Mouse (Mus musculus) MEL (cell line): ENCODE results near the gene Stra6l. TPM values are rescaled to one million over a fixed set of nuclear protein-coding genes. Genes with fewer than 3 reads are reported as not detected.

Experiments used
- DNase-seq: peaks from one replicate; pipeline ENCODE4 v3.0.0; 2011; ENCODE audit warnings: low read depth, low spot score
- H3K27ac ChIP-seq: 2 replicates; pipeline ENCODE4 v1.5.1; 2012; ENCODE audit warnings: low read depth, mild to moderate bottlenecking, control low read depth, low read length, moderate library complexity; ENCODE audit not compliant: control insufficient read depth
- H3K27me3 ChIP-seq, 2 experiments: fragments of 150-350 bp in 1 of 2; sonication (generic) in 1 of 2; 2 replicates each; pipeline ENCODE4 v1.6.1; 2012; ENCODE audit warnings: low read length in 2 of 2, mild to moderate bottlenecking in 2 of 2, improper control_type of control experiment in 1 of 2, moderate library complexity in 1 of 2; ENCODE audit not compliant: insufficient read depth in 2 of 2, control insufficient read depth in 1 of 2
- H3K36me3 ChIP-seq, 2 experiments: 2 replicates each; pipeline ENCODE4 v1.6.1; 2012 to 2014; ENCODE audit warnings: low read length in 2 of 2, improper control_type of control experiment in 1 of 2, inconsistent platforms in 1 of 2, mild to moderate bottlenecking in 1 of 2; ENCODE audit not compliant: insufficient read depth in 2 of 2, control insufficient read depth in 1 of 2
- H3K4me1 ChIP-seq, 2 experiments: fragments of 150-350 bp in 1 of 2; sonication (generic) in 1 of 2; 2 replicates each; pipeline ENCODE4 v1.6.1; 2012; ENCODE audit warnings: low read length in 2 of 2, improper control_type of control experiment in 1 of 2, mild to moderate bottlenecking in 1 of 2; ENCODE audit not compliant: insufficient read depth in 2 of 2, control insufficient read depth in 1 of 2
- H3K4me3 ChIP-seq, 2 experiments: fragments of 150-350 bp in 1 of 2; sonication (generic) in 1 of 2; 2 replicates each; pipeline ENCODE4 v1.5.1; 2012; ENCODE audit warnings: low read depth in 2 of 2, low read length in 2 of 2, mild to moderate bottlenecking in 2 of 2, moderate library complexity in 2 of 2, control low read depth in 1 of 2, improper control_type of control experiment in 1 of 2; ENCODE audit not compliant: control insufficient read depth in 1 of 2, insufficient read depth in 1 of 2
- H3K79me2 ChIP-seq: 2 replicates; pipeline ENCODE4 v1.6.1; 2012; ENCODE audit warnings: mild to moderate bottlenecking, low read length, moderate library complexity; ENCODE audit not compliant: control insufficient read depth, poor library complexity, insufficient read depth
- H3K9ac ChIP-seq: 2 replicates; pipeline ENCODE4 v1.6.1; 2012; ENCODE audit warnings: low read depth, mild to moderate bottlenecking, control low read depth, low read length, moderate library complexity; ENCODE audit not compliant: control insufficient read depth, poor library complexity, severe bottlenecking
- H3K9me3 ChIP-seq: fragments of 150-350 bp; sonication (generic); replicated peaks from 2 replicates; pipeline ENCODE4 v1.6.1; 2012; ENCODE audit warnings: mild to moderate bottlenecking, low read length, improper control_type of control experiment, moderate library complexity; ENCODE audit not compliant: insufficient read depth
- CTCF ChIP-seq, 3 experiments: IDR thresholded peaks in 2 of 3; conservative IDR thresholded peaks in 1 of 3; 2 replicates each; pipeline ENCODE4 v1.5.1; 2011 to 2012; ENCODE audit warnings: low read length in 3 of 3, low read depth in 2 of 3, mild to moderate bottlenecking in 2 of 3, improper control_type of control experiment in 1 of 3, inconsistent platforms in 1 of 3, mixed read lengths in 1 of 3, moderate library complexity in 1 of 3; ENCODE audit not compliant: control insufficient read depth in 1 of 3, insufficient read depth in 1 of 3, poor library complexity in 1 of 3, severe bottlenecking in 1 of 3
- E2F4 ChIP-seq: IDR thresholded peaks from 2 replicates; pipeline ENCODE4 v1.6.1; 2011; ENCODE audit warnings: low read depth, low read length, improper control_type of control experiment, borderline replicate concordance
- ELF1 ChIP-seq: IDR thresholded peaks from 2 replicates; pipeline ENCODE4 v1.6.1; 2014; ENCODE audit warnings: low read depth, mild to moderate bottlenecking, inconsistent platforms, low read length, improper control_type of control experiment, moderate library complexity
- GABPA ChIP-seq: IDR thresholded peaks from 2 replicates; pipeline ENCODE4 v1.6.1; 2012; ENCODE audit warnings: low read depth, mild to moderate bottlenecking, inconsistent platforms, low read length, improper control_type of control experiment, moderate library complexity
- GATA1 ChIP-seq: IDR thresholded peaks from 2 replicates; pipeline ENCODE4 v1.6.1; 2011; ENCODE audit warnings: low read depth, low read length, improper control_type of control experiment
- MAFK ChIP-seq: IDR thresholded peaks from 2 replicates; pipeline ENCODE4 v1.6.1; 2011; ENCODE audit warnings: low read depth, mild to moderate bottlenecking, low read length, improper control_type of control experiment, borderline replicate concordance
- MAZ ChIP-seq: IDR thresholded peaks from 2 replicates; pipeline ENCODE4 v1.6.1; 2012; ENCODE audit warnings: low read depth, mild to moderate bottlenecking, inconsistent platforms, low read length, improper control_type of control experiment
- MYB ChIP-seq: IDR thresholded peaks from 2 replicates; pipeline ENCODE4 v1.6.1; 2011; ENCODE audit warnings: mild to moderate bottlenecking, low read depth, low read length, improper control_type of control experiment
- NELFE ChIP-seq: IDR thresholded peaks from 2 replicates; pipeline ENCODE4 v1.6.1; 2011; ENCODE audit warnings: low read depth, low read length, improper control_type of control experiment
- POLR2A ChIP-seq, 2 experiments: IDR thresholded peaks; 2 replicates each; pipeline ENCODE4 v1.6.1; 2011 to 2012; ENCODE audit warnings: low read length in 2 of 2, mild to moderate bottlenecking in 2 of 2, control low read depth in 1 of 2, improper control_type of control experiment in 1 of 2, low read depth in 1 of 2, moderate library complexity in 1 of 2; ENCODE audit not compliant: control insufficient read depth in 1 of 2, insufficient read depth in 1 of 2, poor library complexity in 1 of 2
- RAD21 ChIP-seq: IDR thresholded peaks from 2 replicates; pipeline ENCODE4 v1.6.1; 2011; ENCODE audit warnings: mild to moderate bottlenecking, low read depth, low read length, improper control_type of control experiment
- SIN3A ChIP-seq: IDR thresholded peaks from 2 replicates; pipeline ENCODE4 v1.6.1; 2012; ENCODE audit warnings: low read length, improper control_type of control experiment, inconsistent platforms
- SMC3 ChIP-seq: IDR thresholded peaks from 2 replicates; pipeline ENCODE4 v1.6.1; 2011; ENCODE audit warnings: low read depth, low read length, improper control_type of control experiment
- TAL1 ChIP-seq: IDR thresholded peaks from 2 replicates; pipeline ENCODE4 v1.6.1; 2012; ENCODE audit warnings: mild to moderate bottlenecking, inconsistent platforms, low read length, moderate library complexity, mixed read lengths
- TBP ChIP-seq: IDR thresholded peaks from 2 replicates; pipeline ENCODE4 v1.8.0; 2011; ENCODE audit warnings: low read depth, low read length, improper control_type of control experiment
- TCF12 ChIP-seq: IDR thresholded peaks from 2 replicates; pipeline ENCODE4 v1.6.1; 2014; ENCODE audit warnings: low read depth, mild to moderate bottlenecking, inconsistent platforms, low read length, improper control_type of control experiment, moderate library complexity
- UBTF ChIP-seq: IDR thresholded peaks from 2 replicates; pipeline ENCODE4 v1.6.1; 2012; ENCODE audit warnings: low read depth, mild to moderate bottlenecking, inconsistent platforms, low read length, improper control_type of control experiment, moderate library complexity, borderline replicate concordance; ENCODE audit not compliant: insufficient read depth
- USF1 ChIP-seq: IDR thresholded peaks from 2 replicates; pipeline ENCODE4 v1.6.1; 2014; ENCODE audit warnings: low read depth, mild to moderate bottlenecking, inconsistent platforms, low read length, improper control_type of control experiment, moderate library complexity
- ZC3H11A ChIP-seq: IDR thresholded peaks from 2 replicates; pipeline ENCODE4 v1.6.1; 2012; ENCODE audit warnings: low read depth, mild to moderate bottlenecking, inconsistent platforms, low read length, improper control_type of control experiment
- ZMIZ1 ChIP-seq: IDR thresholded peaks from 2 replicates; pipeline ENCODE4 v1.6.1; 2012; ENCODE audit warnings: low read depth, mild to moderate bottlenecking, inconsistent platforms, low read length, improper control_type of control experiment, moderate library complexity
- polyA plus RNA-seq, 2 experiments: library from polyadenylated mRNA; stranded (reverse) in 1 of 2; unstranded in 1 of 2; fragments of >175 nt in 1 of 2; fragments of >200 nt in 1 of 2; gene quantifications; 2 replicates each; pipeline versions ENCODE4 v1.2.1 to v1.2.4; 2012; ENCODE audit warnings: low replicate concordance in 2 of 2, low read depth in 1 of 2; ENCODE audit not compliant: insufficient read length in 2 of 2, insufficient read depth in 1 of 2, missing spikeins in 1 of 2
- total RNA-seq: library from RNA; depleted of rRNA; stranded (reverse); fragments of 300-350 nt; gene quantifications from 2 replicates; pipeline ENCODE4 v1.2.3, GENCODE M21; 2012

Stra6l gene
- total and polyA plus RNA-seq, 3 experiments = not detected

GRCm38 (mm10) chr4:45853496-45854246 lies 5.2 kb downstream of the Stra6l start:
- Histone ChIP-seq H3K36me3 (no peaks in the 10 kb centered on the region), H3K27ac (no peak overlapping the region)
- TF ChIP-seq NELFE (no peak), SMC3 (no peak), MAZ (no peak), MYB (no peak), USF1 (no peak), POLR2A (IDR thresholded peaks at IDR 0.05; ENCODE audit: control insufficient read depth in 1 of 2, insufficient read depth in 1 of 2, low read depth in 1 of 2, low read length in 2 of 2, poor library complexity in 1 of 2) (no peak), E2F4 (no peak), TBP (no peak), SIN3A (no peak), GABPA (no peak), MAFK (no peak), ELF1 (no peak), ZMIZ1 (no peak), TCF12 (no peak)
- TF ChIP-seq, all 39 proteins: peak for 0
- H3K27me3 ChIP-seq = peaks cover 5% of the 10 kb centered on the region in 2 experiments; a peak in 3 of 4 replicates
- H3K4me3 ChIP-seq = no peak overlapping the region
- no peak for DNase-seq
- H3K9ac ChIP-seq = no peak overlapping the region
- H3K79me2 ChIP-seq = no peaks in the 10 kb centered on the region
- H3K4me1 ChIP-seq = no peaks in the 10 kb centered on the region
- H3K9me3 ChIP-seq = no peaks in the 10 kb centered on the region

DNA sequence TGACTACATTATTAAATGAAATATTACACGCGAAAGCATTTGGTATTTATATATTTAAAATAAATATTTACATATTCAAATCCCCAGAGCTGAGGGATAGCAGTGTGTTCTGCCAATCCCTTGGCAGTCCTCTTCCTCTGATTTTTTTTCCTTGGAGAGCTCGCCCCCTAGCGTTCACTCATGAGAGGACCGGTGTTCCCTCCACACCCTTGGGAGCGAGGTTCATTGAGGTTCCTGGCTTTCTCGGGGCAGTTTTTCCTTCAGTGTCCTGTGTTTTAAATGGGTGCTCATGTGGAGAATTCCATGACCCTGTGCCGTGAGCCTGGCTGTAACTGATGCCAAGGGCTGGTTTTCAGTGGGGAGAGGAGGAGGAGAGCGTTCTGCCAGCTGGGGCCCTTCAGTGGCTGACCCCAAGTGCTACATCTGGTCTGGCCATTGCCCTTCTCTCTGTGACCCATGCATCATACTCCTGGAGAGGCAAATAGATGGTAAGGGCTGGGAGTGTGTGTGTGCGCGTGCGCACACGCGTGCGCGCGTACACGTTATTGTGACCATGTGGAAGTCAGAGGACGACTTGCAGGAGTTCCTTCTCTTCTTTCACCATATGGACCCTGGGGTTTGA lies 7.5 kb downstream of the Stra6l start:
- no peak overlapping the region for H3K27ac ChIP-seq
- H3K9me3 ChIP-seq = no peaks in the 10 kb centered on the region
- no peaks in the 10 kb centered on the region for H3K79me2 ChIP-seq
- DNase-seq = peak; percentile 63
- H3K4me1 ChIP-seq = no peaks in the 10 kb centered on the region
- no peak overlapping the region for H3K4me3 ChIP-seq
- H3K27me3 ChIP-seq = peaks cover 4 to 5% of the 10 kb centered on the region in 2 experiments; a peak in 3 of 4 replicates
- no peak overlapping the region for H3K9ac ChIP-seq
- H3K36me3 ChIP-seq = no peaks in the 10 kb centered on the region
- TF ChIP-seq NELFE = no peak
- TF ChIP-seq GABPA = no peak
- peak; percentile 57 for TF ChIP-seq SMC3
- TF ChIP-seq SIN3A = no peak
- TF ChIP-seq TAL1 = no peak
- no peak for TF ChIP-seq USF1
- TF ChIP-seq ZC3H11A = peak; percentile 24
- TF ChIP-seq GATA1 = no peak
- no peak for TF ChIP-seq UBTF
- TF ChIP-seq CTCF (IDR thresholded peaks at IDR 0.05 in 2 of 3, conservative IDR thresholded peaks at IDR 0.05 in 1 of 3; ENCODE audit: control insufficient read depth in 1 of 3, insufficient read depth in 1 of 3, low read depth in 2 of 3, low read length in 3 of 3, poor library complexity in 1 of 3, severe bottlenecking in 1 of 3) = peak; percentile 72 to 78 (median 74)
- peak; percentile 68 for TF ChIP-seq RAD21
